Mouse (Mus musculus) intestine, postnatal 0 days (tissue): Measurements from ENCODE around the gene Ankmy1. TPM values are rescaled to one million over a fixed set of nuclear protein-coding genes. Genes with fewer than 3 reads are reported as not detected.

Experiments
- ATAC-seq: fragments of 200-750 bp; cut with Nextera tagmentation; 2 replicates; pipeline ENCODE4 v1.8.0; 2017; ENCODE audit warnings: mild to moderate bottlenecking, moderate TSS enrichment, moderate library complexity
- H3K27ac ChIP-seq: fragments of 300-500 bp; sonication (generic); 2 replicates; pipeline ENCODE4 v1.5.1; 2014; ENCODE audit warnings: mild to moderate bottlenecking, low read depth, low read length, moderate library complexity
- H3K27me3 ChIP-seq: fragments of 300-500 bp; sonication (generic); replicated peaks from 2 replicates; pipeline ENCODE4 v1.6.1; 2014; ENCODE audit warnings: low read length, mixed read lengths; ENCODE audit not compliant: control insufficient read depth, insufficient read depth
- H3K36me3 ChIP-seq: fragments of 300-500 bp; sonication (generic); 2 replicates; pipeline ENCODE4 v1.6.1; 2014; ENCODE audit warnings: mild to moderate bottlenecking, moderate library complexity; ENCODE audit not compliant: control insufficient read depth, insufficient read depth
- H3K4me1 ChIP-seq: fragments of 300-500 bp; sonication (generic); replicated peaks from 2 replicates; pipeline ENCODE4 v1.6.1; 2014; ENCODE audit warnings: antibody characterized with exemption, low read length, mixed read lengths; ENCODE audit not compliant: control insufficient read depth, insufficient read depth
- H3K4me2 ChIP-seq: fragments of 300-500 bp; sonication (generic); replicated peaks from 2 replicates; pipeline ENCODE4 v1.6.1; 2014; ENCODE audit warnings: low read depth, mild to moderate bottlenecking, moderate library complexity
- H3K4me3 ChIP-seq: fragments of 300-500 bp; sonication (generic); 2 replicates; pipeline ENCODE4 v1.5.1; 2014; ENCODE audit warnings: low read depth, low read length
- H3K9ac ChIP-seq: fragments of 300-500 bp; sonication (generic); 2 replicates; pipeline ENCODE4 v1.6.1; 2014; ENCODE audit warnings: mild to moderate bottlenecking, low read depth, low read length
- H3K9me3 ChIP-seq: fragments of 300-500 bp; sonication (generic); 2 replicates; pipeline ENCODE4 v1.6.1; 2016; ENCODE audit warnings: mixed run types; ENCODE audit not compliant: control insufficient read depth
- CTCF ChIP-seq: sonication (generic); IDR thresholded peaks from 2 replicates; pipeline ENCODE4 v1.5.1; 2016; ENCODE audit warnings: low read depth, mild to moderate bottlenecking, control low read depth, antibody characterized with exemption, moderate library complexity
- WGBS: fragments of 180-500 bp; shearing (Covaris S2); extraction: QIAGEN DNeasy Blood & Tissue Kit; methylation state at CpG from one replicate; pipeline ENCODE4 v1.1.7; 2014; 5-methylcytosine and 5-hydroxymethylcytosine counted together
- polyA plus RNA-seq: library from polyadenylated mRNA; unstranded; fragments of >200 nt; fragmentation: Nextera tagmentation; extraction: Ambion mirVana; gene quantifications from 2 replicates; pipeline ENCODE4 v1.2.1, GENCODE M21; 2015

Gene Ankmy1
- polyA plus RNA-seq, 1 experiment from 2014 or later = not detected

DNA sequence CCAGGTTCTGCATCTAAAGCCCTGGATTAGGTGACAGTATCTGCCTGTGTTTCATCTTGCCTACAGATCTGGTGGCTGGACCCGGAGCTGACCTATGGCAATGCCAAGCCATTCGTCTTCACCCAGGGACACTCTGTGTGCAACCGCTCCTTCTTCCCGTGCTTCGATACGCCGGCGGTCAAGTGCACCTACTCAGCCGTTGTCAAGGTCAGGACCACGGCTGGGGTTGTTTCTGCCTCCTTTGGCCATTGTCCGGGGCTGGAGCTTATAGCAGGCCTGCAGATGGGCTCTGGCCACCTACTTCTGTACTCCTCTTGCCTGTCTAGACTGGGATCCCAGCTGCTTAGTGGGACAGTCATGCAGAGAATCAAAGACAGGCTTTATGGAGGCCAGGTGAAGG lies 12.3 kb upstream of the Ankmy1 start:
- H3K4me3 ChIP-seq = no peak overlapping the region
- no peak overlapping the region for H3K27ac ChIP-seq

DNA sequence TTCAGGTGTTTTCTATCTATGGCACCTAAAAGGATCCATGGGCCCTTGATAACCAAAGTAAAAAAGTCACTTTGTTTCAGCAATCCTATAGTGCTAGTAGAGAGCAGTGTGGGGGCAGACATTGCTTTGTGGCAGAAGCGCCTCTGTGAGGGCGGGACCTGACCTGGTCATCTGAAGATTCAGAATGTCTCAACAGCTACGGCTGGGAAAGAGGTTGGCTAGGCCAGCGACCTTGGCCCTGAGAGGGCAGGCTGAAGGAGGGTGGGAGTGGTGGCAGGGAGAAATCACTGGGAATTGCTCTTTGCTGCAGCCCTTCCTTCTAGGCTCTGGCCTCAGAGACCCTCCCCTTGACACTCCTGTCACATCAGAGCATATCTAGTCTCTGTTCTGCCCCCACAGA lies 11.5 kb upstream of the Ankmy1 start:
- Histone ChIP-seq H3K9me3 (no peaks in the 10 kb centered on the region), H3K36me3 (peaks cover 55% of the 10 kb centered on the region)

More for the DNA sequence above, 12.3 kb upstream of the Ankmy1 start:
- no peaks in the 10 kb centered on the region for H3K9me3 ChIP-seq
- H3K4me2 ChIP-seq = no peak overlapping the region
- no peak overlapping the region for H3K9ac ChIP-seq
- no peaks in the 10 kb centered on the region for H3K27me3 ChIP-seq
- WGBS = 93% methylated on average over 11 of the region's 11 CpGs
- peaks cover 62% of the 10 kb centered on the region for H3K36me3 ChIP-seq
- TF ChIP-seq CTCF = no peak
- ATAC-seq = no peak
- H3K4me1 ChIP-seq = 0 out of 2 replicates have a peak, but pooled peaks cover 3% of the 10 kb centered on the region

DNA sequence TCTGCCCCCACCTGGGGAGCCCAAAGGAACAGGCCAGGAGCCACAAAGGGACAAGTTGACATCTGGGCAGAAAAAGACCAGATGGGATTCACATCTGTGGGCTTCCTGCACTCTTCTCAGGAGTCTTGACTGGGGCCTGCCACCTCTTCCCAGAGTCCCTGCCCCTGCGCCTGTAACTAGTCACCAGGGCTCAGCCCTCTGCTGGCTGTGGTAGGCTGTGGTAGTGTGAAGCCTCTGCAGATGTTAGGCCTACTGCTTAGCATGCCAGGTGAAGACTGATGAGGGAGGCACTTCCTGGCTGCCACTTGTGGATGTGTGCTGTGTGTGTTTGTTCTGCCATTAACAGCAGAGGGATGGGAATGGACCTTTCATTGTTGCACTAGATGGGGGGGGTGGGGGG lies 9.6 kb upstream of the Ankmy1 start:
- ATAC-seq = 0 out of 2 replicates have a peak, but pooled peaks have one; percentile 6
- Histone ChIP-seq H3K27me3 (no peaks in the 10 kb centered on the region), H3K27ac (peak overlapping the region; percentile 98; the same call in 1 of the 2 replicates), H3K9me3 (no peaks in the 10 kb centered on the region), H3K9ac (peak overlapping the region; percentile 17; the same call in 1 of the 2 replicates), H3K4me1 (peaks cover 8% of the 10 kb centered on the region; the same call in 1 of the 2 replicates), H3K36me3 (peaks cover 35% of the 10 kb centered on the region), H3K4me2 (peak overlapping the region; percentile 93), H3K4me3 (peak overlapping the region; percentile 83)
- peak; percentile 58 for TF ChIP-seq CTCF
- WGBS = 25% methylated on average over 1 of the region's 1 CpGs

More for the DNA sequence above, 11.5 kb upstream of the Ankmy1 start:
- Histone ChIP-seq H3K4me3 (no peak overlapping the region), H3K4me1 (peaks cover 3% of the 10 kb centered on the region; the same call in 1 of the 2 replicates), H3K9ac (no peak overlapping the region), H3K27me3 (no peaks in the 10 kb centered on the region), H3K4me2 (no peak overlapping the region), H3K27ac (no peak overlapping the region)
- TF ChIP-seq CTCF = no peak
- no peak for ATAC-seq
- WGBS = 76% methylated on average over 4 of the region's 4 CpGs

DNA sequence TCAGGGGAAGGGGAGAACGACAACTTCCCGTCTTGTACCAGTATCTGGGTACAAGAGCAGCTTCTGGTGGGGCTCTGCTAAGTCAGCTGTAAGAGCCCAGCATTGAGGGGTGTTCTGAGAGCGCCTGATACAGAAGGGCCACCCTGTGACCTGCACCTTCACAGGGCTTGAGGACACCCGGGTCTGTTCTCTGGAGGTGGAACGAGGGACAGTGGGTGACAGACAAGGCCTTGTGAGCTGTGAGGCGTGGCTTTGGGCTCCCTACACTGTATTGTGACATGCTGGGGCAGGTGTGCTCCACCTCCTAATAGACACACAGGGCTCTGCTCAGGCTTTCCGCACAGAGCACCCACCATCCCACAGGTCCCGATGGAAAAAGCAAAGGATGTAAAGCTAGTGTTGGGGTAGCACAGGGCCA lies 9.0 kb upstream of the Ankmy1 start:
- peak overlapping the region; percentile 98 for H3K27ac ChIP-seq
- peak overlapping the region; percentile 98 for H3K9ac ChIP-seq
- ATAC-seq = peak; percentile 18
- WGBS = 18% methylated on average over 8 of the region's 8 CpGs
- H3K9me3 ChIP-seq = no peaks in the 10 kb centered on the region
- peaks cover 29% of the 10 kb centered on the region for H3K36me3 ChIP-seq
- no peak; the same call in 1 of the 2 replicates for TF ChIP-seq CTCF
- H3K27me3 ChIP-seq = no peaks in the 10 kb centered on the region
- H3K4me3 ChIP-seq = peak overlapping the region; percentile 83
- H3K4me2 ChIP-seq = peak overlapping the region; percentile 93
- peaks cover 8% of the 10 kb centered on the region; the same call in 1 of the 2 replicates for H3K4me1 ChIP-seq

DNA sequence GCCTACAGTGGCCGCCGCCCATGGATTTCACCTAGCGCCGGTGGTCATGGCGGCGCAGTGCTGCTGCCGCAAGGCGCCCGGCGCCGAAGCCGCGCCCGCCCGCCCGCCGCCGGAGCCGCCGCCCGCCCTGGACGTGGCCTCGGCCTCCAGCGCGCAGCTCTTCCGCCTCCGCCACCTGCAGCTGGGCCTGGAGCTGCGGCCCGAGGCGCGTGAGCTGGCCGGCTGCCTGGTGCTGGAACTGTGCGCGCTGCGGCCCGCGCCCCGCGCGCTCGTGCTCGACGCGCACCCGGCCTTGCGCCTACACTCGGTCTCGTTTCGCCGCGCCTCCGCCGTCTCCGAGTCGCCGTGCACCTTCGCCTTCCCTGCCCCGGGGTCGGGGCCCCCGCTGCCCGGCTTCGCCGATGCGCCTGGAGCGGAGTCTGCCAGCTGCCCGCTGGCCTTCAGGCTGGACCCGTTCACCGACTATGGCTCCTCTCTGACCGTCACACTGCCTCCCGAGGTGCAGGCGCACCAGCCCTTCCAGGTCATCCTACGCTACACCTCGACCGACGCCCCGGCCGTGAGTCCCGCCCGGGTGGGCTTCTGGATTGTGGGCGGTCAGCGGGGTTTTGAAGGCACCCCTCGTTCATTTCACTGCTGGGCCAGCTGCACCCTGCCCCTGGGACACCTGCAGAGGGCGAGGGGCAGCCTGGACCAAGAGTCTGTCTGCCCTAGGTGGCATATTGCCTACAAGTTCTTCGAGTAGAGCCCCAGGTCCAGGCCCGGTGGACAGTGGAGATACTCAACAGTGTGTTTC lies 8.4 kb upstream of the Ankmy1 start:
- H3K4me1 ChIP-seq = peaks cover 8% of the 10 kb centered on the region; the same call in 1 of the 2 replicates
- peak overlapping the region; percentile 98 for H3K27ac ChIP-seq
- H3K9ac ChIP-seq = peak overlapping the region; percentile 98
- no peaks in the 10 kb centered on the region for H3K9me3 ChIP-seq
- WGBS = under 1% methylated on average over 73 of the region's 85 CpGs
- peak; percentile 36 for ATAC-seq
- H3K27me3 ChIP-seq = no peaks in the 10 kb centered on the region
- H3K4me2 ChIP-seq = peak overlapping the region; percentile 93
- peak overlapping the region; percentile 83 for H3K4me3 ChIP-seq
- peaks cover 23% of the 10 kb centered on the region for H3K36me3 ChIP-seq
- peak; percentile 19 for TF ChIP-seq CTCF

DNA sequence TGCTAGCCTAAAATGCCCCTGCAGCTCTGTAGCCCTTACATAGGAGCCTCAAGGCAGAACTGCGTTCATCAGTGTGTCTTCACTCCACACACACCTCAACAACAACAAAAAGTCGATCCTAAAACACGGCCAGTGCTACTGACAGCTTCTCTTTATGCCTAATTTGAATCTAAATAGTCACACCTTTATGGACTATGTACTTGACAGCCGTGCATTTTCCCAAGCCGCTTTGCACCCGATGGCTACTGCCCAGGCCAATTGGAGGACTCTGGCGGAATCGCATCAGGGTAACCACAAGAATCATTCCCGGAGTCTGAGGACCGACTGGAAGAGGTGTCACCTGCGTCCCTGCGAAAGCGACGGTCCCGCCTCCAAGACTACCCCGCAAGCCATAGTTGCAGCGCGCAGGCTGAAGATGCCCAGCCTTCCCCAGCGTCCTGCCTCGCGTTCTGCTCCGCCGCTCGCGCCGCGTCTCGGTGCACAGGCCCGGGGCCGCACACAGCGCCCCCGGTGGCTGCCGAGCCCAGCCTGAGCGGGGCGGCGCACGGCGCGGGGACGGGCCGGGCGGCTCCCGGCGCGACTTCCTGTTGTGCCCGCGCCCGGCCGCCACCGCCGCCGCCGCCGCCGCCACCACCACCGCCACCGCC lies 7.7 kb upstream of the Ankmy1 start, which contains the start of gene Rnpepl1:
Gene Rnpepl1 (plus strand): TSS at position 545 of the 647 bp plus-strand sequence.
- ATAC-seq = peak; percentile 63
- WGBS = under 1% methylated on average over 53 of the region's 57 CpGs

More for the DNA sequence above, 7.7 kb upstream of the Ankmy1 start, which contains the start of gene Rnpepl1:
- peak within 1 kb of the TSS; percentile 83 for H3K4me3 ChIP-seq
- peak within 1 kb of the TSS; percentile 98 for H3K27ac ChIP-seq
- H3K4me1 ChIP-seq = peaks cover 8% of the 10 kb centered on the region; the same call in 1 of the 2 replicates
- H3K4me2 ChIP-seq = peak within 1 kb of the TSS; percentile 93
- no peaks in the 10 kb centered on the region for H3K27me3 ChIP-seq
- TF ChIP-seq CTCF = peak; percentile 81
- peak within 1 kb of the TSS; percentile 98 for H3K9ac ChIP-seq
- H3K9me3 ChIP-seq = no peaks in the 10 kb centered on the region
- H3K36me3 ChIP-seq = peaks cover 16% of the 10 kb centered on the region
